Mouse (Mus musculus) brain, adult 2 months (tissue): ENCODE data around the gene Mettl21e.
A peak's percentile ranks its signal among the peaks of the same experiment; 100 is the strongest.
"Not testable (repeated sequence)": the region's sequence is repeated elsewhere in the genome, so short reads cannot be mapped to it uniquely, and the experiment has no call there.

Source experiments
- DNase-seq: peaks from one replicate; pipeline ENCODE4 v3.0.0; 2011; ENCODE audit warnings: low read depth, low spot score

The Mettl21e gene

DNA sequence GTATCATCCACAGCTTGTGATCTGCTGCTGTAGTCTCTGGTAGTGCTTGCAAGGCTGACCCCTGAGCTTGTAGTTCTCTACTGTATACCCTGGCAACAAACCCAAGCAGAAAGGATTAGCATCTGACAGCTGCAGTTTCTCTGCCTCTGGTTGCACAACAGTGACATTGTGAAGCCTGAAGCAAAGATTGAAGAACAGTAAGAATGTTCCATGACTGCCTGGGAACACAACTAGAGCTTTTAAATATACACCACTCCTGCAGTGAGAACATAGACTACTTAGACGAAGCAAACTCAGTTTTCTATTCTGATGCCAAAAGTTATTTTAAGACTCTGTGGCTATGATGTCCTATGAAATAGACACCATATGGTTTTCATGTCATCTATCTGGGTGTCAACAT lies at the start of gene Mettl21e:
Mettl21e (minus strand) TSS at position 86 of the 400 bp plus-strand sequence.
- DNase-seq = peak; percentile 52

DNA sequence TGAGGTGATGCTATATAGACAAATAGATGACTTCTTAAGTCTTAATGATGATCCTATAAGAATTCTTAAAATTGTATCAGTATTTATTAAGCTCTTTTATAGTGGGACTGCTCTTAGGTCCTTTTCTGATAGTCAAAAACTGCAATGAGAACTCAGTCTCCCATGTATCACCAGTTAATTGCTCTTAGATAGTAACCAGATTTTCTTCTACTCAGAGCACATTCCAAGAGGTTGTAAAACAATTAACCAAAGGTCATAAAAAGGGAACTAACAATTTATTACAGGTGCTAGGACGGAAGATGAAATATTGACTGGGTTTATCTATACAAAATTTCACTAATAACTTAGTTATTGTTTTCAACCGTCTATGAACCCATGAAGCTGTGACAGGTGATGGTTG lies 21.7 kb upstream of the Mettl21e start:
- not testable (repeated sequence) for DNase-seq

DNA sequence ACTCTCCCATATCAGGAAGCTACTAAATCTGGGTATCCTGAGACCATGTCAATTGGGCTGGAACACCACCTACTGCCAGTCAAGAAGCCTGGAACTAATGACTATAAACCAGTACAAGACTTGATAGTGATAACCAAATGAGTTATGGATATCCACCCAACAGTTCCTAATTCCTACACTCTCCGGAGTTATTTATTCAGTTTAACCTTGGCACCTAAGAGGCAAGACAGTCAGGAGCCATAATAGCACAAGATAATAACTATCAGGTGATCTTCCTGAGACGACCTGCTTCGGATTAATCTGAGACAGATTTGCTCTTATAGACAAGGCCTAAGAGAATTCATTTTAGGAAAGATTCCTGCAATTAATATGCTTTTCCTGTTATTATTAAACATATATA lies 21.2 kb upstream of the Mettl21e start:
- DNase-seq = no peak

DNA sequence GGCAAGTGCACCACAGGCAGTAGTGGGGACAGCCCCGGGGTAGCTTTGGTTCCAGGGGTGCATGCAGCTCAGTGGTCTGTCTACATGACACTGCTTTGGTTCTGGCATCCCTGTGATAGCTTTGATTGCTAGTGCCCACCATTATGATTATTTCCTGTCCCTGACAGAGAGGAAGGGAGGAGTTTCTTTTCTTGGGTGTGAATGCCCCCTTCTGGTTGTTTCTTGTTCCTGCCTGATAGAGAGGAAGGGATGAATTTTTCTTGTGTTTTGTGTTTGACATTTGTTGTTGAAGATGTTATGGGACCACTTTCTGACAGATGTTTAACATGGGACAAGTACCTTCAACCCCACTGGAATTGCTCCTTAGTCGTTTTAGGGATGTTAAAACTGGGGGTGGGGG lies 18.5 kb upstream of the Mettl21e start:
- DNase-seq = no peak

DNA sequence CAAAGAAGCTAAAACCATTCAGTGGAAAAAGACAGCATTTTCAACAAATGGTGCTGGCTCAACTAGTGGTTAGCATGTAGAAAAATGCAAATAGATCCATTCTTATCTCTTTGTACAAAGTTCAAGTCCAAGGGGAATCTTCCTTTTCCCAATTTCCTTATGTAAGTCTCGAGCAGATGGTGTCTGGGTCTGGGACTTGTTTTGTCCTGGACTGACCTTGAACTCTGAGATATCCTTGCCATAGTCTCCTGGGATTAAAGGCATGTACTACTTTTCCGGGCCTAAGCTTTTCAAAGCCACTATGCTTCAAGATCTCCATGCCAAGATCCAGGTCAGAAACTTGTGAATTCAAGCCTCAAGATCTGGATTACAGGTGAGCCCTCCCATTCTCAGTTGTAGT lies 16.6 kb upstream of the Mettl21e start:
- no peak for DNase-seq

DNA sequence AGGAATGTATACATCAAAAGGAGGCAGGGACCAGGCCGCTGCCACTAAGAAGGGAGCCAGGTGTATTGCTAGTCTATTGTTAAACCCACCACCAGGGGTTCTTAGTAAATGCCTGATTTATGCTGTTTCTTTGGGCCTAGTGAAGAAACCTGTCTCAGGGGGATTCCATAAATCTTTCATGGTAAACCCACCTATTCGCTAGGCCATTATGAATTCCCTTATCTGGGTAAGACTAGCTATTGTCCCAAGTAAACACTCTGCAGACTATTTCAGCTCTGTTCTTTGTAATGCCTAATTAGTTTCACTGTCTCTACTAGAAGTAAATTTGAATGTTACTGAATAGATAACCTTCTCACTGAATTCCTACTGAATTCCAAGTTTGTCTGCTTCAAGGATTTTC lies 15.8 kb upstream of the Mettl21e start:
- not testable (repeated sequence) for DNase-seq

DNA sequence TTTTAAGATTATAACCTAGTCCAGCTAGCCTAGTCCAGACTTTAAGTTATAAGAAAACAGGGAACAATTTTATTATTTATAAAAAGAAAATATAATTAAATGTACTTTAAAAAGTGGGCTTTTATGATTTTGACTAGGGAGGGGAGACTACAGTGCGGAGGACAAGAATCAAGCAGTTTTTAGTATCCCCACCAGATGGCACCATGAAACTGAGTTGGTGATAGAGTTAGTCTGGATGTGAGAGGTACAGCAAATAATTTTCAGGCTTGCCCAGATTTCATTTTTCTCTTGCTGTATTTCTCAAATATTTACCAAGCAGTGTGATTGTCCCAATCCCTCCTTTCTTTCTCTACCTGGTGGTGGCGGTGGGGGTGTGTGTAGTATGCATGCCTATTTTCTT lies 10.3 kb upstream of the Mettl21e start:
- DNase-seq = peak; percentile 73

DNA sequence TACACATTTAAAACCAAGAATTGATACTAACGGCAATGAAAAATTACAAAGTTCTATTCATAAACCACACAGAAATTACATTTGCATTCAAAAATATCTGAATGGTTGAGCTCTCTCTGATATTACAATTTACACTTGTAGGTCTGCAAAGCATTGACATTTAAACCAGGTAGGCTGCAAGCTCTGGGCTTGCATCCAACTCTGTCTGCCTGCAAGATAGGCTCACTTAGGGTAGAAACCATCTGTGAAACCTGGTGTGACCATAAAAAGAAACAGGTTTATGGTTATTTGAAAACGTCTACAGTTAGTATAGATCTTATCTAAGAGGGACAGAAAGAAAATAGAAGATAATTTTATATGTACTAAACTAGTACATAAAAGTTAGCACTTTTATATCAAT lies 1.6 kb downstream of the Mettl21e start:
- peak; percentile 91 for DNase-seq

DNA sequence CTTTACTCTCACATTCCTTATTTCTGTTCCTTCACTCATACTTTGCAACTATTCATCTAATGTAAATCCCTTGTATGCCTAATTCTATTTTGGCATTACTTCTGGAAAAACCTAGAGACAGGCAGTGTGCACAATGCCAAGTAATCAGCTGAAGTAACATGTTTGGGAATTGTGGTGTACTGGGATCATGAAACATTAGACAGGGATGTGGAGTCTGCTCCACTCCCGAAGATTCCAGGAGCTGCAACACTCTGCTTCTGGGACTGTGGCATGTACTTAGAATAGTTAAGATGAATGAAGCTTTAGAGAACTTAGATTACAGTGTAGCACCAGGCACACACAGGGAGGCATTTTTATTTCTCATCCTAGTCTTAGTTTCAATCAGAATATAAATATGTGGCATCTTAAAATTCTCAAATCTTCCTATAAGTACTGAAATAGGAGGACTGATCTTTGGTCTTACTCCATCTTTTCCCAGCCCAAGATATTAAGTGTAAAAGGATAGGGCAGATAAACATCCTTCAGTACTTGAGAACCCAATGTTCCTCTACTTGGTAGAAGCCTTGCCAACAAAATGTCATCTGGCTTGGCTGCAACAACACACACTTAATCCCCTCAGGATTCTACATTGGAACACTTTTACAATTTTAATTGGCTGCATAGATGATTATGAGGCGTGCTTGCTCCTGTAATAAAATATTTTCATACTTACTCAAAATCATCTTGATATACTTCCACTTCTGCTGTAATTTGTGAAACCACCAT lies 2.2 kb downstream of the Mettl21e start:
- DNase-seq = peak; percentile 48

DNA sequence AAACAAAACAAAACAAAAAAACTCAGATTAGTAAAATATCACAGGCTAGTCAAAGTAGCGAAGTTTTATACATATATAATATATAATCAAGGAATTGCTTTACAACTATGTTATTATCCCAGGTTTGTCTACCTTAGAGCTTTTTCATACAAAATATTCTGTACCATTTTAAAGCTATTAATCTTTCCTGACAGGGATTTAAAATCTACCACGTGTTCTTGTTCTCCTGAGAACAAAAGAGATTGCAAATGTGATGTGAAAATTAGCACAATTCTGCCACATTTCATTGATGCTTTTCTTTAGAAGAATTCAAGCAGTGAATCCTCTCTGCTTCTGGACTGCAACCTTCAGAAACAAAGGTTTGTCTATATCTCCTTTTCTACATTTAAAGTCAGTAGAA lies 4.3 kb downstream of the Mettl21e start:
- DNase-seq = peak; percentile 10

DNA sequence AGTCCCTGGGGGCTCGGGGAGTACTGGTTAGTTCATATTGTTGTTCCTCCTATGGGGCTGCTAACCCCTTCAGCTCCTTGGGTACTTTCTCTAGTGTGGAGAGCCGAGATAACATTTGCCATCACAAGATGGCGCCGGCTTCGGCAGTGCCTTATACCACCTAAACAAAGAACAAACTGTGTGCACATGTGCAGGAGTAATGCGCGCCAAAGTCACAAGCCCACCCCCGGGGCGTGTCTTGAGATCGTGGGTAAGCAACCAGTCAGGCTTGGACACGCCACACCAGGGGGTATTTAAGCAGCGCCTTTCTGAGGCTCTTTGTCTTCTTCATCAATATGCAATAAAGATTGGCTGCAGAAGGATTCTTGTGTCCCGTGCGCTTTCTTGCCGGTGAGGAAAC lies 15.9 kb downstream of the Mettl21e start:
- no peak for DNase-seq

DNA sequence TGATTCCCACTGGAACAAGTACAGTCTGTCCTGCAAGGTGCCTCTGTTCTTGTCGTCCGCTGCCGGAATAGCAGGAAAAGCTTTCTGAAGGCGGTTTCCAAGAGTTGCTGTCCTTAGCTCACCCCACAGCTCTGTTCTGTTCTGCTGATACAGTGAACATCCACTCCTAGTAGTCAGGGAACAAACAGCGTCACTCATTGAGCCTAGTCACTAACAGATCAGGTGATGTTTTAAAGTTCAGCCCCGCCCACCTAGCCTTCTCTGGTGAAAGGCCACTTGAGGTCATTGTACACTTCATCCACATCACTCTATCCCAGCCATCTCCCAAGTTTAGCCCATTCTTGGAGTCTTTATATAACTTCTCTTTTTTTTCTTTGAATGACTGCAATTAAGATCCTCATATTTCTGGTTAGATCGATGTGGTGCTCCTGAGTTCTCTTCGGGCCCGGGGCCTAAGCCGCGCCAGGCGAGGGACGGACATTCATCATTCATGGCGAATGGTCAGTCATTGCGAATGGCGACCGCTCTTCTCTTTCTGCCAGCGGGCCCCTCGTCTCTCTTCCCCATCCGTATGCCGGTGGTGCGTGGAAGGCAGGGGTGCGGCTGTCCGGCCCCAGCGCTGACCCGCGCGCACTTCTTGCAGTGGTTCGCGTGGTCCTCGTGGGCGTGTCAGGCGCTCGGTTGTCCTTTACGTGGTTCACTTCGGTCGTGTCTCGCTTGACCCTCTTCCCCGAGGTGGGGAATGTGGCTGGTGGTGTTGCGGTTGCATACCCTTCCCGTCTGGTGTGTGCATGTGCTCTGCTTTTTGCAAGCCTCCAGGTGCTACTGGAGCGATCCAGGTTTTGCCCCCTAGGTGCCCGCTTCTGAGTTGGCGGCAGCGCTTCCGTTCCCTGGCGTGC lies 20.2 kb downstream of the Mettl21e start:
- DNase-seq = peak; percentile 80

DNA sequence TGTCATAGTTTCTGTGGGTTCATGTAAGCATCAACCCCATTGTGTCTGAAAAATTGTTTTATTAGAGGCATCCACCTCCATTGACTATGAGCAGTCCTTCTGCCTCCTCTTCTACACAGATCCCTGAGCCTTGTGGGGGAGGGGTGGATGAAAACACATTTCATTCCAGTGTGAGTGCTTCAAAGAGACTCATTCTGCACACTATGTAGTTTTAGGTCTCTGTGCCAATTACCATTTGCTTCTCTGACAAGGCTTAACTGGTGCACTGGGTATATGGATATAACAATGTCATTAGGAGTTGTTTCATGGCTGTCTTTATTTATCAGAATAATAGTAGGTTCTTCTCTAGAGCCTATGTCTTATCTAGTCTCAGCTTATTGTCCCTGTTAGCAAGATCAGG lies 32.4 kb downstream of the Mettl21e start:
- DNase-seq = no peak

DNA sequence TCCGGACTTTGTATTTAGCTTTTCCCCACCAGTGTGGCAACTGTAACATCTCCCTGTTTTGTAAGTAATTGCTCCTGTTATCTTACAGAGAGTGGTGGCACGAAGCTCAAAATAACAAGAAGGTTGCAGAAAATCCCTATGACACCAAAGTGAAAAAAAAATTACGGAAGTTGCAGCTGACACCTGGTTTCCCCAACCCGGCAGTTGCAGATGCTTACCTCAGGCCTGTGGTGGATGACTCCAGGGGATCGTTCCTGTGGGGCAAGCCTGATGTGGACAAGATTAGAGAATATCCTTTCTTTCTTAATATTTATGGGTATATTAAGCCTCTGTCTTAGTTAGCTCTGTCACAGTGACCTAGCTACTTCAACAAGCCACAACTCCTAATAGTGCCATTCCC lies 40.7 kb downstream of the Mettl21e start:
- no peak for DNase-seq

DNA sequence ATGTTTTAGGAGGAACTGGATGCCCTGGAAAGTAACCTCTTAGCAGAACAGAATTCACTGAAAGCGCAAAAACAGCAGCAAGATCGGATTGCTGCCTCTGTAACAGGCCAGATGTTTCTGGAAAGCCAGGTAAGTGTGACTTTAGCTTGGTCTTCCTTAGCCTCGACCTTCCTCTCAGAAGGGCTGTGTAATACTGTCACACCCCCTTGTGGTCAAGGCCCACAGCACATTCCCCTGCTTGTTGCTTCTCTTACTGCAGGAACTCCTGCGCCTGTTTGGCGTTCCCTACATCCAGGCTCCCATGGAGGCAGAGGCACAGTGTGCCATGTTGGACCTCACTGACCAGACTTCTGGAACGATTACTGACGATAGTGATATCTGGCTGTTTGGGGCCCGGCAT lies 44.9 kb downstream of the Mettl21e start:
- DNase-seq = no peak

DNA sequence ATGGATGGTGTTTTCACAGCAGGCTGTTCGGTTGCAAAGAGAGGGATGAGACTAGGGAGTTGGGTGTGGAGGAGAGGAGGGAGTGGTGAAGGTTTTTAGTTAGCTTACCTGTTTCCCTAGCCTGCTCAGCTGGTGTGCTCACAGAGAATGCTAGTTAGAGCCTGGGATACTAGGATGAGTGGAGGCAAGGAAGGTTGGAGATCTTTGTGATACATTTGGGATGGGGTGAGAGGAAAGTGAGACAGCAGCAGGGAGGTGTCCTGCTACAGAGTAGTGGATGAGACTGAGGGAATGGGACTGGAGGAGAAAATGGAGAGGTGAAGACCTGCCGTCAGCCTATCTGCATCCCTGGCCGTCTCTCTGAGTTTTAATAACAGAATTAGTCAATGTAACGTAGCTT lies 46.1 kb downstream of the Mettl21e start:
- DNase-seq = no peak

DNA sequence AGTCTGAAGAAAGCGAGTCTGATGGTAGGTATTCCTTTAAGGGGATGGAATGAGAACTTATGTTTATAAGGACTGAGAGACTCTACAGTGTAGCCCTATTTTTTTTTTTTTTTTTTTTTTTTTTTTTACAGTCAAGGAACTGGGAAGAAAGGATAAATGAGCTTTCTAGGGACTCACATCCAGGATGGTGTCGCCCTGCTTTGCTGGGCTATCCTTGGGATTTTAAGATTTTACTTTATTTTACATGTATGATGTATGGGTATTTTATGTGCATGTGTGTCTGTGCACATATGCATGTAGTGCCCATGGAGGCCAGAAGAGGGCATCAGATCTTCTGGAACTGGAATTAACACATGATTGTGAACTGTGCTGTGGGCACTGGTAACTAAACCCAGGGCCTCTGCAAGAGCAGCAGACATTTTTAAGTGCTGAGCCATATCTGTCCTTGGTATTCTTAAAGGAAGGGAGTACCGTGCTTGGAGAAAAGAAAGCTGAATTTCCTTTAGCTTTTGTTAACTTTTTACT lies 50.8 kb downstream of the Mettl21e start:
- DNase-seq = no peak

DNA sequence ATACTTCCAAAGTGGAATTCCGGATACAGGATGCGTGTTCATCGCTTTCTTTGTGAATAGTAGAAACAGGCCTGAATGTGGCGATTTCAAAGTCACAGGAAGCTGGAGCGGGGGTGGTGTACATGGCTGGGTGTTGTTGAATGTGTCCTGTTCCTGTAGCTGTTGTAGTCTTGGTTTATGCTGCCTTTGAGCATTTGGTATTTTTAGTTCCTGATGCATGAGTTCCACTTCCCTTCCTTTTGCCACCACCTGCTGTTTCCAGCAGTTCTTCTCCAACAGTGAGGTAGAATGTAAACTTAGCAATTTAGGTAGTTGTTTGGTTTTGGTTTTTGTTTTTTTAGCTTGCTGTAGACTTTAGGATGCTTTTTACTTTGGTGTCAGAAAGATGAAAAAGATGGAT lies 56.4 kb downstream of the Mettl21e start:
- peak; percentile 14 for DNase-seq

DNA sequence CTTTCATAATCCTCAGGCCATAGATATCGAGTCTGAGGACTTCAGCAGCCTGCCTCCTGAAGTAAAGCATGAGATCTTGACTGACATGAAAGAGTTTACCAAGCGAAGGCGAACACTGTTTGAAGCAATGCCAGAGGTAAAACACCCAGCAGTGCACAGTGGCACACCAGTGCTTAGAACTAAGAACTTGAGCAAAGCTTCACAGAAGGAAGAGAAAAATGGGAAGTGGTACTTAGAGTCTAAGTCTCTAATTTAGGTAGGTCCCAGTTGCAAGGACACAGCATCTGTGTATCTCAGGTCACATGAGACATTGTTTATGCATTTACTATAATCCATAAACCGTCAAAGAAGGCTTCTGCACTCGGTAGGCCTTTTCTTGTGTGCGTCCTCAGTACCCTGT lies 56.9 kb downstream of the Mettl21e start:
- no peak for DNase-seq

DNA sequence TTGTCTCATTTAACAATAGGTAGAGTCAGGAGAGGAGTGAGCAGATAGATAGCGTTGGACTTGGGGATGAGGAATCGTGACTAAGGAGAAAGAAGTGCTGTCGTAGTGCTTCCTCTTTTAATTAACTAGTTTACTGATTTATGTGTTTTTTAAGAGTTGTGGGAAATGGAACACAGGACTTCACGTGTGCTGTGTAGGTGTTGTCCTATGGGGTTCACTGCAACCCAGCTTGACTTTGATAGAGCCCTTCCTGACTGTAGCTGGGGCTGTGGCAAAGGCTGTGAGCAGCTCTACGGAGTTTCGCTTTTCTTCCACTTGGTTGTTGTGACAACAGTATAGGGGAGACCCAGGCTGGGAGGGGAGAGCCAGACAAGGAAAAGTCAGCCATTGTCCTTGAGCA lies 60.4 kb downstream of the Mettl21e start:
- DNase-seq = no peak

DNA sequence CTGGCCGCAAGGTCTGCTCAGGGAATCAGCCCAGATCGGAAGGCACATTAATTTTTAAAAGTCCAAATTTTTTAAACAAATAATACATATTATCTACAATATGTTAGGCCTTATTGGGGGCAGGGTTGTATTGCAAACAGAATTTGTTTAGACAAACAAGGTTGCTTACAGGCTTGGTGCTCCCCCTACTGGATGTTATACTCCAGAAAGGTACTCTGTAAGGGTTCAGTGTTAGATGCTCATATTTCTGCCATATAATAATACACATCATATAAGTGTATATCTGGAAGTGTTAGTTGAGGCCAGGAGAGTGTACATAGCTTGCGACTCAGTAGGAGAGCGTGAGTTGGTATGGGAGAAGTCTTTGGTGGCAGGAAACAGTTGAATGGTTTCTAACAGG lies 63.5 kb downstream of the Mettl21e start:
- peak; percentile 42 for DNase-seq
